Mouse (Mus musculus): ENCODE data around the gene Ankzf1.

GRCm38 (mm10) chr1:75148727-75149126, 43.2 kb upstream of the Ankzf1 start:
- TF ChIP-seq MAX (IDR thresholded peaks at IDR 0.05; ENCODE audit: low read length), result no peak
- no peak for TF ChIP-seq POLR2A (IDR thresholded peaks at IDR 0.05; ENCODE audit: control insufficient read depth in 1 of 2, insufficient read depth in 1 of 2, low read depth in 1 of 2, low read length in 2 of 2, poor library complexity in 1 of 2)
- no peak for TF ChIP-seq ZMIZ1 (IDR thresholded peaks at IDR 0.05; ENCODE audit: low read depth, low read length)
- no peak for TF ChIP-seq MAFK (IDR thresholded peaks at IDR 0.05; ENCODE audit: borderline replicate concordance, low read depth, low read length)
- TF ChIP-seq JUND (IDR thresholded peaks at IDR 0.05; ENCODE audit: low read depth, low read length), result no peak
- TF ChIP-seq CTCF (IDR thresholded peaks at IDR 0.05 in 2 of 3, conservative IDR thresholded peaks at IDR 0.05 in 1 of 3; ENCODE audit: control insufficient read depth in 1 of 3, insufficient read depth in 1 of 3, low read depth in 2 of 3, low read length in 3 of 3, poor library complexity in 1 of 3, severe bottlenecking in 1 of 3), result no peak
- TF ChIP-seq GATA1 (IDR thresholded peaks at IDR 0.05; ENCODE audit: low read depth, low read length), result no peak
- TF ChIP-seq SIN3A (IDR thresholded peaks at IDR 0.05; ENCODE audit: low read length), result no peak
- no peak for TF ChIP-seq BHLHE40 (IDR thresholded peaks at IDR 0.05; ENCODE audit: borderline replicate concordance, low read depth, low read length)
- no peak for TF ChIP-seq TAL1 (IDR thresholded peaks at IDR 0.05; ENCODE audit: low read length)

All from MEL (cell line).